Mouse (Mus musculus): Measurements from ENCODE around the gene Ubxn2a. TPM values are rescaled to one million over a fixed set of nuclear protein-coding genes. Genes with fewer than 3 reads are reported as not detected.
"Not testable (repeated sequence)": the region's sequence is repeated elsewhere in the genome, so short reads cannot be mapped to it uniquely, and the experiment has no call there.

The Ubxn2a gene
- polyA plus RNA-seq, 1 experiment = 24.0 TPM

GRCm38 (mm10) chr12:4914441-4914840 lies 6.9 kb upstream of the Ubxn2a start:
- Histone ChIP-seq H3K4me3 (ENCODE audit: insufficient read depth, low read length) (no peak overlapping the region), H3K27ac (ENCODE audit: insufficient read depth, low read length) (no peak overlapping the region), H3K4me1 (ENCODE audit: control insufficient read depth, insufficient read depth, low read length) (0 out of 2 replicates have a peak, but pooled peaks cover 1% of the 10 kb centered on the region)
- TF ChIP-seq POLR2A (IDR thresholded peaks at IDR 0.05; ENCODE audit: extremely low read depth, insufficient read depth, low read length) = no peak
- TF ChIP-seq CTCF (IDR thresholded peaks at IDR 0.05; ENCODE audit: extremely low read depth, insufficient read depth, low read length) = no peak

- Histone ChIP-seq H3K4me3 (ENCODE audit: insufficient read depth, low read length) (no peak overlapping the region), H3K4me1 (ENCODE audit: control insufficient read depth, insufficient read depth, low read length) (no peaks in the 10 kb centered on the region), H3K27ac (ENCODE audit: insufficient read depth, low read length) (no peak overlapping the region)
- TF ChIP-seq POLR2A (IDR thresholded peaks at IDR 0.05; ENCODE audit: extremely low read depth, insufficient read depth, low read length) (no peak), CTCF (IDR thresholded peaks at IDR 0.05; ENCODE audit: extremely low read depth, insufficient read depth, low read length) (no peak)
Measured at GRCm38 (mm10) chr12:4911716-4912115, 4.2 kb upstream of the Ubxn2a start.

GRCm38 (mm10) chr12:4910496-4910895 lies 3.0 kb upstream of the Ubxn2a start:
- H3K27ac ChIP-seq (ENCODE audit: insufficient read depth, low read length); H3K4me1 ChIP-seq (ENCODE audit: control insufficient read depth, insufficient read depth, low read length); H3K4me3 ChIP-seq (ENCODE audit: insufficient read depth, low read length): not testable (repeated sequence)

- Histone ChIP-seq H3K4me3 (ENCODE audit: insufficient read depth, low read length) (no peak overlapping the region; the same call in 1 of the 2 replicates), H3K27ac (ENCODE audit: insufficient read depth, low read length) (no peak overlapping the region), H3K4me1 (ENCODE audit: control insufficient read depth, insufficient read depth, low read length) (no peaks in the 10 kb centered on the region; the same call in 1 of the 2 replicates)
- no peak for TF ChIP-seq CTCF (IDR thresholded peaks at IDR 0.05; ENCODE audit: extremely low read depth, insufficient read depth, low read length)
- no peak for TF ChIP-seq POLR2A (IDR thresholded peaks at IDR 0.05; ENCODE audit: extremely low read depth, insufficient read depth, low read length)
Measured at GRCm38 (mm10) chr12:4908391-4908790, 886 bp upstream of the Ubxn2a start.

- Histone ChIP-seq H3K4me3 (ENCODE audit: insufficient read depth, low read length) (peak overlapping the region; percentile 87), H3K27ac (ENCODE audit: insufficient read depth, low read length) (no peak overlapping the region), H3K4me1 (ENCODE audit: control insufficient read depth, insufficient read depth, low read length) (no peaks in the 10 kb centered on the region; the same call in 1 of the 2 replicates)
- TF ChIP-seq CTCF (IDR thresholded peaks at IDR 0.05; ENCODE audit: extremely low read depth, insufficient read depth, low read length) (no peak), POLR2A (IDR thresholded peaks at IDR 0.05; ENCODE audit: extremely low read depth, insufficient read depth, low read length) (no peak)
Measured at GRCm38 (mm10) chr12:4906476-4906875, 1.0 kb downstream of the Ubxn2a start.

- H3K4me1 ChIP-seq (ENCODE audit: control insufficient read depth, insufficient read depth, low read length) = no peaks in the 10 kb centered on the region; the same call in 1 of the 2 replicates
- no peak overlapping the region for H3K27ac ChIP-seq (ENCODE audit: insufficient read depth, low read length)
- no peak overlapping the region for H3K4me3 ChIP-seq (ENCODE audit: insufficient read depth, low read length)
- TF ChIP-seq POLR2A (IDR thresholded peaks at IDR 0.05; ENCODE audit: extremely low read depth, insufficient read depth, low read length) = no peak
- no peak for TF ChIP-seq CTCF (IDR thresholded peaks at IDR 0.05; ENCODE audit: extremely low read depth, insufficient read depth, low read length)
Measured at GRCm38 (mm10) chr12:4905946-4906345, 1.6 kb downstream of the Ubxn2a start.

GRCm38 (mm10) chr12:4898024-4898423 lies 9.5 kb downstream of the Ubxn2a start:
- no peak for TF ChIP-seq CTCF (IDR thresholded peaks at IDR 0.05; ENCODE audit: extremely low read depth, insufficient read depth, low read length)
- no peak for TF ChIP-seq POLR2A (IDR thresholded peaks at IDR 0.05; ENCODE audit: extremely low read depth, insufficient read depth, low read length)
- Histone ChIP-seq H3K27ac (ENCODE audit: insufficient read depth, low read length) (no peak overlapping the region), H3K4me1 (ENCODE audit: control insufficient read depth, insufficient read depth, low read length) (no peaks in the 10 kb centered on the region), H3K4me3 (ENCODE audit: insufficient read depth, low read length) (no peak overlapping the region)

- TF ChIP-seq CTCF (IDR thresholded peaks at IDR 0.05; ENCODE audit: extremely low read depth, insufficient read depth, low read length) (no peak), POLR2A (IDR thresholded peaks at IDR 0.05; ENCODE audit: extremely low read depth, insufficient read depth, low read length) (no peak)
- Histone ChIP-seq H3K4me1 (ENCODE audit: control insufficient read depth, insufficient read depth, low read length) (no peaks in the 10 kb centered on the region), H3K4me3 (ENCODE audit: insufficient read depth, low read length) (no peak overlapping the region), H3K27ac (ENCODE audit: insufficient read depth, low read length) (no peak overlapping the region)
Measured at GRCm38 (mm10) chr12:4889891-4890290, 17.6 kb downstream of the Ubxn2a start.

- Histone ChIP-seq H3K4me3 (ENCODE audit: insufficient read depth, low read length) (no peak overlapping the region), H3K4me1 (ENCODE audit: control insufficient read depth, insufficient read depth, low read length) (no peaks in the 10 kb centered on the region), H3K27ac (ENCODE audit: insufficient read depth, low read length) (no peak overlapping the region)
- TF ChIP-seq CTCF (IDR thresholded peaks at IDR 0.05; ENCODE audit: extremely low read depth, insufficient read depth, low read length) (no peak), POLR2A (IDR thresholded peaks at IDR 0.05; ENCODE audit: extremely low read depth, insufficient read depth, low read length) (no peak)
Measured at GRCm38 (mm10) chr12:4889251-4889650, 18.3 kb downstream of the Ubxn2a start.

GRCm38 (mm10) chr12:4888739-4889138 lies 18.8 kb downstream of the Ubxn2a start:
- no peak for TF ChIP-seq CTCF (IDR thresholded peaks at IDR 0.05; ENCODE audit: extremely low read depth, insufficient read depth, low read length)
- no peak for TF ChIP-seq POLR2A (IDR thresholded peaks at IDR 0.05; ENCODE audit: extremely low read depth, insufficient read depth, low read length)
- H3K27ac ChIP-seq (ENCODE audit: insufficient read depth, low read length) = no peak overlapping the region
- no peaks in the 10 kb centered on the region for H3K4me1 ChIP-seq (ENCODE audit: control insufficient read depth, insufficient read depth, low read length)
- H3K4me3 ChIP-seq (ENCODE audit: insufficient read depth, low read length) = no peak overlapping the region

- not testable (repeated sequence) for H3K4me1 ChIP-seq (ENCODE audit: control insufficient read depth, insufficient read depth, low read length); H3K4me3 ChIP-seq (ENCODE audit: insufficient read depth, low read length); H3K27ac ChIP-seq (ENCODE audit: insufficient read depth, low read length)
Measured at GRCm38 (mm10) chr12:4886581-4886980, 20.9 kb downstream of the Ubxn2a start.

Data from cortical plate, adult 2 months (tissue).